Mouse (Mus musculus): Measurements from ENCODE around the gene Msto1. TPM values are rescaled to one million over a fixed set of nuclear protein-coding genes. Genes with fewer than 3 reads are reported as not detected.
"Not testable (repeated sequence)": the region's sequence is repeated elsewhere in the genome, so short reads cannot be mapped to it uniquely, and the experiment has no call there.

The Msto1 gene
- polyA plus RNA-seq (2014; fragmentation: Nextera tagmentation; extraction: Ambion mirVana): 47.4 and 49.8 TPM in 2 replicates

DNA sequence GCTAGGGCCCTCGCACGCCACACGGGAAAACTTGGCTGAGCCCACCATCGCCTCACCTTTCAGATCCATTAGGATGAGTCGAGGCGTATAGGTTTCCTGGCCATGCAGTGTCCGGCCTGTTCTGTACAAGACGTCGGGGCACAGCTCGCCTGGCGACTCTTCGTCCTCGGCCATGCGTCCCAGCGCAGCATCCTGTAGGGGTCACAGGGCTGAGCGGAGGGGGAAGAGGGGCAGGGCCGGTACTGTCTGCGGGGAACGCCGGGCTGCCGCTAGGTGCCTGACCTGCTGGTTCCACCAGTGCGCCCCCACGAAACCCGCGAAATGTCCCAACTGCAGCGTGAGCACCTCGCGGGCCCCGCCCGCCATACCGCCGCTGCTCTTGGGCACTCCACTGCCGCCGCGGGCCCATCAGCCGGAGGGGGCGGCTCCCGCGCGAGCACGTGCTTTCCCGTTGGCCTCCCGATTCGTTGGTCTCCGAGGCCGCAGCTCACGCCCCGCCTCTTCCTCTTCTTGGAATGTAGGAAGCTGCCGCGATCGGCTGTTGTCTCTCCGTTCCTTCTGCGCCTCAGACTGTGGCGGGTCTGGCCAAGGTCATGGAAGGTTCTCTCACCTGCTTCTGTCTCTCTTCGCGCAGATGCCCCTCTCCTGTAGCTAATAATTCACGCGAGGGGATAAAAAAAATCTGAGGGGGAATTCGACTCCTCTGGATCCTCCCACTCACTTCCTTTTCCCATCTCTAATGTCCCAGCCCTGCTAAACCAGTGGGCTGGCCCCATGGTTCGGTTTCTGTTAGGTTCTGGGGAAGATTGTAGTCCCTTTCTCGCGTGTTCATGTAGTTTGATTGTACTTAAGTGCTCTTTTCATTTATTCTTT is at the start of gene Msto1:
Gene Msto1 (minus strand): TSS at position 489 of the 873 bp plus-strand sequence.
- H3K4me1 ChIP-seq (replicated peaks; ENCODE audit: control insufficient read depth, insufficient read depth, low read length): no peaks in the 10 kb centered on the region
- WGBS: under 1% methylated on average over 62 of the region's 62 CpGs
- H3K36me3 ChIP-seq (ENCODE audit: control insufficient read depth, insufficient read depth, low read length): peaks cover 5% of the 10 kb centered on the region
- DNase-seq (ENCODE audit: low spot score): peak; percentile 92
- ATAC-seq (ENCODE audit: low FRiP score): peak; percentile 96
- H3K27ac ChIP-seq (ENCODE audit: low read depth, low read length): peak within 1 kb of the TSS; percentile 67
- H3K27me3 ChIP-seq (ENCODE audit: control insufficient read depth, insufficient read depth, low read length): no peaks in the 10 kb centered on the region
- peak within 1 kb of the TSS; percentile 81 for H3K4me2 ChIP-seq (replicated peaks; ENCODE audit: low read depth, low read length)
- peak within 1 kb of the TSS; percentile 79 for H3K9ac ChIP-seq (ENCODE audit: low read depth, low read length)
- H3K9me3 ChIP-seq (ENCODE audit: control insufficient read depth, low read length): no peaks in the 10 kb centered on the region
- peak within 1 kb of the TSS; percentile 62 for H3K4me3 ChIP-seq (ENCODE audit: low read depth, low read length)

DNA sequence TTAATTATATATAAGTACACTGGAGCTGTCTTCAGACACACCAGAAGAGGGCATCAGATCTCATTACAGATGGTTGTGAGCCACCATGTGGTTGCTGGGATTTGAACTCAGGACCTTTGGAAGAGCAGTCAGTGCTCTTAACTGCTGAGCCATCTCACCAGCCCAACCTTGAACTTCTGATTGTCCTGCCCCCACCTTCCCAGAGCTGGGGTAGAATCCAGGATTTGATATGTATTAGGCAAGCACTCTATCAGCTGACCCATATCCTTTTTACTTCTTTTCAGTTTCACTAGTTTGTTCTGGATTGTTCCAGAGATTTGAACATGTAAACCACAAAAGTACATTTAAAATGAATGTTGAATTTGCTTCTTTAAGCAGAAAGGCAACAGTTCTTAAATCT is 49.4 kb upstream of the Msto1 start:
- ATAC-seq (ENCODE audit: low FRiP score); DNase-seq (ENCODE audit: low spot score); H3K4me3 ChIP-seq (ENCODE audit: low read depth, low read length); H3K27ac ChIP-seq (ENCODE audit: low read depth, low read length); H3K27me3 ChIP-seq (ENCODE audit: control insufficient read depth, insufficient read depth, low read length); H3K9me3 ChIP-seq (ENCODE audit: control insufficient read depth, low read length); H3K4me1 ChIP-seq (replicated peaks; ENCODE audit: control insufficient read depth, insufficient read depth, low read length); H3K9ac ChIP-seq (ENCODE audit: low read depth, low read length); H3K4me2 ChIP-seq (replicated peaks; ENCODE audit: low read depth, low read length); H3K36me3 ChIP-seq (ENCODE audit: control insufficient read depth, insufficient read depth, low read length): not testable (repeated sequence)

DNA sequence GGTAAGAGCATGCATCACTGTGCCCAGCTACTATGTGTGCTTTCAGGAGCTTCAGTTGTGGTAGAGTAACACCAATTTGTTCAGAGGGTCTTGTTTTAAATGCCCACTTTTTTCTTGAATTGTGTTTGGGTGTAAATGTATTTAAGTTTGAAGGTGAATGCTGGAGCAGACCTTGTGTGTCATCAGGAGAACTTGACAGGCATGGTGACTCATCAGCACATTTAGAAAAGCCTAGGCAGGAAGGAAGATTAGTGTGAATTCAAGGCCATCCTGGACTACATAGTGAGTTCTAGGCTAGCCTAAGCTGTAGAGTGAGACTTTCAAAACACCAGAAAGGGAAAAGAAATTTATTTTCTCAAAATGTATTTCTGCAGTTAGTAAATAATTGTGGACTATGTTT is 39.9 kb upstream of the Msto1 start:
- no peak for DNase-seq (ENCODE audit: low spot score)
- Histone ChIP-seq H3K9me3 (ENCODE audit: control insufficient read depth, low read length) (no peaks in the 10 kb centered on the region), H3K9ac (ENCODE audit: low read depth, low read length) (no peak overlapping the region), H3K4me3 (ENCODE audit: low read depth, low read length) (no peak overlapping the region), H3K36me3 (ENCODE audit: control insufficient read depth, insufficient read depth, low read length) (no peaks in the 10 kb centered on the region), H3K27ac (ENCODE audit: low read depth, low read length) (no peak overlapping the region), H3K4me2 (replicated peaks; ENCODE audit: low read depth, low read length) (no peak overlapping the region), H3K4me1 (replicated peaks; ENCODE audit: control insufficient read depth, insufficient read depth, low read length) (0 out of 2 replicates have a peak, but pooled peaks cover 2% of the 10 kb centered on the region), H3K27me3 (ENCODE audit: control insufficient read depth, insufficient read depth, low read length) (no peaks in the 10 kb centered on the region)
- no peak for ATAC-seq (ENCODE audit: low FRiP score)

DNA sequence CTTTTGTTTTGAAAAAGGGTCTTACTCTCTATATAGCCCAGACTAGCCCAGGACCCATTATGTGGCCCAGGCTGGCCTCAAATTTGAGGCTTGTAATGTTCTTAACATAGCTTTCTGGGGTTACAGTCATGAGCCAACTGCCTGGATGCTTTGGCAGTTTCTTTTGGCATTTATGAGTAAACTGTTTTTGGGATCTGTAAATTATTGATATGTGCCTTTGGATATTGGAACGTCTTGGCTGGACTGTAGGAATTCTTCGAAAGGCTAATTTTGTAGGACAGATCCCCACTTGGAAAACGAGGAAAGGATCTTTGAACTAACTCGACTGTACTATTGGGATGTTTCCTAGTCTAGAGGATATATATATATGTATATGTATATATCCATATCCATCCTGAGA is 39.4 kb upstream of the Msto1 start:
- no peaks in the 10 kb centered on the region for H3K36me3 ChIP-seq (ENCODE audit: control insufficient read depth, insufficient read depth, low read length)
- no peaks in the 10 kb centered on the region for H3K27me3 ChIP-seq (ENCODE audit: control insufficient read depth, insufficient read depth, low read length)
- ATAC-seq (ENCODE audit: low FRiP score): no peak
- no peak overlapping the region for H3K9ac ChIP-seq (ENCODE audit: low read depth, low read length)
- DNase-seq (ENCODE audit: low spot score): no peak
- 0 out of 2 replicates have a peak, but pooled peaks cover 2% of the 10 kb centered on the region for H3K4me1 ChIP-seq (replicated peaks; ENCODE audit: control insufficient read depth, insufficient read depth, low read length)
- H3K4me2 ChIP-seq (replicated peaks; ENCODE audit: low read depth, low read length): no peak overlapping the region
- H3K9me3 ChIP-seq (ENCODE audit: control insufficient read depth, low read length): no peaks in the 10 kb centered on the region
- no peak overlapping the region for H3K4me3 ChIP-seq (ENCODE audit: low read depth, low read length)
- H3K27ac ChIP-seq (ENCODE audit: low read depth, low read length): no peak overlapping the region
- 91% methylated on average over 4 of the region's 4 CpGs for WGBS

DNA sequence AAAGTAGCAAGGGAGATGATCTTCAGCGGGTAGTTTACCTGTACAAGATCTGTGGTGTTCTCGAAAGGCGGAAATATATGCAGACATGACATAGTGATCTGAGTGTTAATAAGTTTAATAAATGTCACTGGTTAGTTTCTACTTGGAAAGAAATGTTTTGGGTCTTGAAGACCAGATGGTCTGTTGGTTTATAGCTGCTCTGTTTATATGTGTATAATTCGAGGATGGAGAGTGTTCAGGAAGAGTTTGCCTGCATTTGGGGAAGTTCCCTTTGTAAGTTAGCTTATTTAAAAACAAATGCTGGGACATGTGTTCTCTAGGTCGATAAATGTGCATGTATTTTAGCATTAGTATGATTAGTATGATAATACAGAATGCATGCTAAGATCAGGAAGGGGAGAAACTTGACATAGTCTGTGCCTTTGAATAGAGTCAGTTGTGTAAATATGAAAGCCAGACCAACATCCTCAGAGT is 37.6 kb upstream of the Msto1 start:
- peak overlapping the region; percentile 43 for H3K4me2 ChIP-seq (replicated peaks; ENCODE audit: low read depth, low read length)
- no peaks in the 10 kb centered on the region for H3K27me3 ChIP-seq (ENCODE audit: control insufficient read depth, insufficient read depth, low read length)
- WGBS: 2% methylated on average over 5 of the region's 5 CpGs
- 0 out of 2 replicates have a peak, but pooled peaks cover 2% of the 10 kb centered on the region for H3K4me1 ChIP-seq (replicated peaks; ENCODE audit: control insufficient read depth, insufficient read depth, low read length)
- H3K9me3 ChIP-seq (ENCODE audit: control insufficient read depth, low read length): no peaks in the 10 kb centered on the region
- DNase-seq (ENCODE audit: low spot score) (peak; percentile 8), ATAC-seq (ENCODE audit: low FRiP score) (no peak)
- H3K4me3 ChIP-seq (ENCODE audit: low read depth, low read length): peak overlapping the region; percentile 93
- H3K9ac ChIP-seq (ENCODE audit: low read depth, low read length): peak overlapping the region; percentile 97
- H3K27ac ChIP-seq (ENCODE audit: low read depth, low read length): peak overlapping the region; percentile 99
- no peaks in the 10 kb centered on the region for H3K36me3 ChIP-seq (ENCODE audit: control insufficient read depth, insufficient read depth, low read length)

DNA sequence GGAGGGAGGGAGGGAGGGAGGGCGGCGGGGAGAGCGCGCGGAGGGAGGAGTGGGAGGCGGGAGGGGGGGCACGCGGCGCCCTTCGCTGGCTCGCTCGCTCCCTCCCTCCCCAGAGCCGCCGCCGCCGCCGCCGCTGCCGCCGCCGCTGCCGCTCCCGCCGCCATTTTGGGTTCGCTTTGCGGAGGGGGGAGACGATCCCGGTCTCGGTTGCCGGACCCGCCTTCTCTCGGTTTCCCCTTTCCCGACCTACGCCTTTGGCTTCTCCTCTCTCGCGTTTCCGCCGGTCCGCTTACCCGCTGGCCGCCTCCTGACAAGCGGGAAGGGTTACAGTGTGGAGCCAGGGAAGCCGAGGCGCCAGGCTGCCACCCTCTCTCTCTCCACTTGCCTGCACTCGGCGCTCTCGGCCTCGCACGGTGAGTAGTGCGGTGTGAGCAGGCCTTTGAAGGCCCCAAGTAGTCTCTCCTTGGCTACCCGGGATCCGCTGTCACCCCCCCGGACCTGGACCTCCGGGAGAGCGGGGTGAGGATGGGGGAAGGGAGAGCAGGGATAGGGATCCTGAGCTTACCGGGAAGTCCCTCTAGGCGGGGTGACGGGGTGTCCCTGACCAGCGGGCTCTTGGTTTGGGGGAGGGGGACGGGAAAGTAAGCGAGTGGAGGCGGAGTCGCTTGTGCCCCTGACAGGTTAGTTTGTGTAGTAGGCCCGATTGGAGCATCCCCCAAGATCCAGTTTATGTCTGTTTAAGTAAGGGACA is 37.0 kb upstream of the Msto1 start, which contains the start of the genes Ash1l and Dap3:
Gene Ash1l (plus strand): TSS at position 47 of the 751 bp plus-strand sequence.
Gene Dap3 (minus strand): TSS at position 606 of the 751 bp plus-strand sequence.
- H3K4me3 ChIP-seq (ENCODE audit: low read depth, low read length): peak within 1 kb of the TSS; percentile 93
- H3K4me2 ChIP-seq (replicated peaks; ENCODE audit: low read depth, low read length): peak within 1 kb of the TSS; percentile 43
- DNase-seq (ENCODE audit: low spot score): peak; percentile 83
- 0 out of 2 replicates have a peak, but pooled peaks cover 2% of the 10 kb centered on the region for H3K4me1 ChIP-seq (replicated peaks; ENCODE audit: control insufficient read depth, insufficient read depth, low read length)
- WGBS: under 1% methylated on average over 24 of the region's 64 CpGs
- peak within 1 kb of the TSS; percentile 97 for H3K9ac ChIP-seq (ENCODE audit: low read depth, low read length)
- peak within 1 kb of the TSS; percentile 99 for H3K27ac ChIP-seq (ENCODE audit: low read depth, low read length)
- H3K27me3 ChIP-seq (ENCODE audit: control insufficient read depth, insufficient read depth, low read length): no peaks in the 10 kb centered on the region
- no peaks in the 10 kb centered on the region for H3K36me3 ChIP-seq (ENCODE audit: control insufficient read depth, insufficient read depth, low read length)
- H3K9me3 ChIP-seq (ENCODE audit: control insufficient read depth, low read length): no peaks in the 10 kb centered on the region
- ATAC-seq (ENCODE audit: low FRiP score): peak; percentile 79

DNA sequence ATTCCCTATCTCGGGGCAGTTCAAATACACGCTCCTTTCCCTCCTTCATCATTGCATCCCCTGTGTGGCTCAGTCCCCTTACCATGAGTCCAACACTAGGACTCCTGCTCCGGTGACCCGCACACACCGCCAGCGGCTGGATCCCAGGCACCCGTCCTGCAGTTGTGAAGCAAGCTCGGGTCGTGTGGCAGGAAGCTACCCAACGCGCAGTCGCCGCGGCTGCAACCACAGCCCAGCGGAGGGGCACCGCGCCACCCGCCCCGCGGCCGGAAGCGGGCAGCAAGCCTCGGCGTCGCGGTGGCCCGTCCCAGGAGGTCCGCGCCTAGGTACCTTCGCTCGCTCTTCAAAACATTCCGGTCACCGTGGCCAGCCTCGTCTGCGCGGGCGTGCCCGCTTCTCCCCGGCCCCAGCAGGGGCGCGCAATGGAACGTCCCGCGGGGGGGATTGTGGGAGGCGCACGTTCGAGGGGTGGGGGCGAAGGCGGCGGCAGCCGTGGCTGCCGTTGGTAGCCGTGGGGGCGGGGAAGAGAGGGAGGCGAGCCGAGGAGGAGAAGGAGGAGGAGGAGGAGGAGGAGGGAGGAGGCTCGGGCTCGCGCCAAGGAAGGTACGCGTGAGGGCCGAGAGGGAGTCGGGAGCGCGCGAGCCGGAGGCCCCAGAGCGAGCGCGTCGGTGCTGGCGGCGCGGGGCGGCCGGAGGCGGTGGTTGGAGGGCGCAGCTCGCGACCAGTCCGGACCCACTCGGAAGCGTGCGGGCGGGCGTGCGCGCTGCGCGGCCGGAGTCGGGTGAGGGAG is 36.2 kb upstream of the Msto1 start:
- Histone ChIP-seq H3K27ac (ENCODE audit: low read depth, low read length) (peak overlapping the region; percentile 99), H3K9me3 (ENCODE audit: control insufficient read depth, low read length) (no peaks in the 10 kb centered on the region), H3K9ac (ENCODE audit: low read depth, low read length) (peak overlapping the region; percentile 97), H3K4me3 (ENCODE audit: low read depth, low read length) (peak overlapping the region; percentile 93), H3K4me1 (replicated peaks; ENCODE audit: control insufficient read depth, insufficient read depth, low read length) (0 out of 2 replicates have a peak, but pooled peaks cover 2% of the 10 kb centered on the region), H3K27me3 (ENCODE audit: control insufficient read depth, insufficient read depth, low read length) (no peaks in the 10 kb centered on the region), H3K4me2 (replicated peaks; ENCODE audit: low read depth, low read length) (peak overlapping the region; percentile 43), H3K36me3 (ENCODE audit: control insufficient read depth, insufficient read depth, low read length) (no peaks in the 10 kb centered on the region)
- peak; percentile 92 for DNase-seq (ENCODE audit: low spot score)
- WGBS: under 1% methylated on average over 45 of the region's 92 CpGs
- ATAC-seq (ENCODE audit: low FRiP score): peak; percentile 92

DNA sequence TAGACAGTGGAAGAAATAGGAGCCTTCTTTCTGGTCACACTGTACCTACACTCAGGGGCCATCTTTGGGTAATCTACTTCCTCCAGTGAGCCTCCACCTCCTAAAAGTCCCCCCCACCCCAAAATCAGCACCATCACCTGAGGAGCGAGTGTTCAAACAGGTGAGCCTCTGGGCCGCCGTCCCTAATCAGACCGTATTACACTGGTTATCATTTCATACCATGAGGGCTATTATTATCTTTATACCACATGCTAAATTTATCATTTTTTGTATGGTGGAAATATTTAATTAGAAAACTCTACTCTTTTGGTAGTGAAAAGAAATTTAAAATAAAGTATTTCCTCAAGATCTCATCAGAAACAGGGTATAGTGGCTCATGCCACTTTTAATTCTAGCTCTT is 30.3 kb upstream of the Msto1 start:
- ATAC-seq (ENCODE audit: low FRiP score) (no peak), DNase-seq (ENCODE audit: low spot score) (no peak)
- no peaks in the 10 kb centered on the region for H3K27me3 ChIP-seq (ENCODE audit: control insufficient read depth, insufficient read depth, low read length)
- H3K9ac ChIP-seq (ENCODE audit: low read depth, low read length): no peak overlapping the region
- no peaks in the 10 kb centered on the region for H3K9me3 ChIP-seq (ENCODE audit: control insufficient read depth, low read length)
- WGBS: 92% methylated on average over 4 of the region's 4 CpGs
- H3K4me1 ChIP-seq (replicated peaks; ENCODE audit: control insufficient read depth, insufficient read depth, low read length): 0 out of 2 replicates have a peak, but pooled peaks cover 2% of the 10 kb centered on the region
- H3K4me3 ChIP-seq (ENCODE audit: low read depth, low read length): no peak overlapping the region
- H3K27ac ChIP-seq (ENCODE audit: low read depth, low read length): no peak overlapping the region
- H3K36me3 ChIP-seq (ENCODE audit: control insufficient read depth, insufficient read depth, low read length): 0 out of 2 replicates have a peak, but pooled peaks cover 4% of the 10 kb centered on the region
- no peak overlapping the region for H3K4me2 ChIP-seq (replicated peaks; ENCODE audit: low read depth, low read length)
